Mouse (Mus musculus) forebrain, embryonic 15.5 days (tissue): ENCODE results near the gene Lgals4. TPM values are rescaled to one million over a fixed set of nuclear protein-coding genes. Genes with fewer than 3 reads are reported as not detected.

ENCODE experiments used
- ATAC-seq: fragments of 200-750 bp; cut with Nextera tagmentation; replicated peaks from 2 replicates; pipeline ENCODE4 v1.8.0; 2017; ENCODE audit warnings: mild to moderate bottlenecking, moderate TSS enrichment, moderate library complexity
- H3K27ac ChIP-seq: fragments of 300-500 bp; sonication (generic); replicated peaks from 2 replicates; pipeline ENCODE4 v1.5.1; 2015; ENCODE audit warnings: mild to moderate bottlenecking, inconsistent platforms
- H3K27me3 ChIP-seq: fragments of 300-500 bp; sonication (generic); 2 replicates; pipeline ENCODE4 v1.6.1; 2015; ENCODE audit warnings: inconsistent platforms
- H3K36me3 ChIP-seq: fragments of 300-500 bp; sonication (generic); 2 replicates; pipeline ENCODE4 v1.6.1; 2015; ENCODE audit warnings: mild to moderate bottlenecking, inconsistent platforms
- H3K4me1 ChIP-seq: fragments of 300-500 bp; sonication (generic); 2 replicates; pipeline ENCODE4 v1.6.1; 2015; ENCODE audit warnings: inconsistent platforms
- H3K4me2 ChIP-seq: fragments of 300-500 bp; sonication (generic); replicated peaks from 2 replicates; pipeline ENCODE4 v1.6.1; 2015; ENCODE audit warnings: mild to moderate bottlenecking, inconsistent platforms
- H3K4me3 ChIP-seq: fragments of 300-500 bp; sonication (generic); 2 replicates; pipeline ENCODE4 v1.5.1; 2015; ENCODE audit warnings: mild to moderate bottlenecking, inconsistent platforms
- H3K9ac ChIP-seq: fragments of 300-500 bp; sonication (generic); replicated peaks from 2 replicates; pipeline ENCODE4 v1.6.1; 2015; ENCODE audit warnings: mild to moderate bottlenecking, inconsistent platforms
- H3K9me3 ChIP-seq: fragments of 300-500 bp; sonication (generic); 2 replicates; pipeline ENCODE4 v1.6.1; 2016; ENCODE audit warnings: inconsistent platforms
- WGBS: fragments of 180-500 bp; shearing (Covaris S2); methylation state at CpG from one replicate; pipeline ENCODE4 v1.1.7; 2015; ENCODE audit warnings: mixed read lengths; 5-methylcytosine and 5-hydroxymethylcytosine counted together
- polyA plus RNA-seq: library from polyadenylated mRNA; unstranded; fragments of >200 nt; fragmentation: Nextera tagmentation; extraction: Ambion mirVana; gene quantifications from 2 replicates; pipeline ENCODE4 v1.2.1, GENCODE M21; 2015

The Lgals4 gene
- polyA plus RNA-seq, result 4.2 and 4.9 TPM in 2 replicates

- Histone ChIP-seq H3K4me3 (no peak within 1 kb of the TSS), H3K27ac (no peak within 1 kb of the TSS), H3K27me3 (no peaks in the 10 kb centered on the region), H3K9me3 (no peaks in the 10 kb centered on the region), H3K4me2 (no peak within 1 kb of the TSS), H3K9ac (no peak within 1 kb of the TSS), H3K4me1 (no peaks in the 10 kb centered on the region), H3K36me3 (peaks cover 12% of the 10 kb centered on the region; the same call in 1 of the 2 replicates)
- WGBS, result 89% methylated on average over 6 of the region's 6 CpGs
- no peak for ATAC-seq
These were observed at the start of gene Lgals4 for GRCm38 (mm10) chr7:28833723-28834347. Gene Lgals4, plus strand, starts transcription at chr7:28833854.

- Histone ChIP-seq H3K27ac (no peak overlapping the region), H3K9me3 (no peaks in the 10 kb centered on the region), H3K4me1 (peaks cover 3% of the 10 kb centered on the region), H3K27me3 (no peaks in the 10 kb centered on the region), H3K4me3 (no peak overlapping the region), H3K4me2 (no peak overlapping the region), H3K9ac (no peak overlapping the region), H3K36me3 (peaks cover 16% of the 10 kb centered on the region; the same call in 1 of the 2 replicates)
- ATAC-seq, result no peak
- 74% methylated on average over 5 of the region's 5 CpGs for WGBS
These were observed 48.5 kb upstream of the Lgals4 start for GRCm38 (mm10) chr7:28785161-28785560.

- Histone ChIP-seq H3K4me2 (no peak overlapping the region), H3K27me3 (no peaks in the 10 kb centered on the region), H3K4me1 (no peaks in the 10 kb centered on the region), H3K36me3 (peaks cover 8% of the 10 kb centered on the region; the same call in 1 of the 2 replicates), H3K9me3 (no peaks in the 10 kb centered on the region), H3K4me3 (no peak overlapping the region), H3K27ac (no peak overlapping the region), H3K9ac (no peak overlapping the region)
- 92% methylated on average over 9 of the region's 9 CpGs for WGBS
- no peak for ATAC-seq
These were observed 45.8 kb upstream of the Lgals4 start for GRCm38 (mm10) chr7:28787884-28788283.

- Histone ChIP-seq H3K27me3 (no peaks in the 10 kb centered on the region), H3K9ac (no peak within 1 kb of the TSS), H3K9me3 (no peaks in the 10 kb centered on the region), H3K4me3 (no peak within 1 kb of the TSS), H3K27ac (no peak within 1 kb of the TSS), H3K4me1 (no peaks in the 10 kb centered on the region), H3K36me3 (peaks cover 4% of the 10 kb centered on the region; the same call in 1 of the 2 replicates), H3K4me2 (no peak within 1 kb of the TSS)
- 79% methylated on average over 5 of the region's 5 CpGs for WGBS
- ATAC-seq, result no peak
These were observed 45.1 kb upstream of the Lgals4 start, which contains the start of gene Rinl for GRCm38 (mm10) chr7:28788307-28789195. Gene Rinl, plus strand, starts transcription at chr7:28788969.

GRCm38 (mm10) chr7:28789235-28789634 is 44.4 kb upstream of the Lgals4 start:
- ATAC-seq, result no peak
- H3K4me1 ChIP-seq, result no peaks in the 10 kb centered on the region
- no peaks in the 10 kb centered on the region for H3K27me3 ChIP-seq
- 82% methylated on average over 3 of the region's 3 CpGs for WGBS
- H3K4me2 ChIP-seq, result no peak overlapping the region
- no peaks in the 10 kb centered on the region for H3K9me3 ChIP-seq
- peaks cover 4% of the 10 kb centered on the region; the same call in 1 of the 2 replicates for H3K36me3 ChIP-seq
- H3K27ac ChIP-seq, result no peak overlapping the region
- H3K4me3 ChIP-seq, result no peak overlapping the region
- no peak overlapping the region for H3K9ac ChIP-seq

GRCm38 (mm10) chr7:28790066-28790806 is 43.4 kb upstream of the Lgals4 start:
- no peaks in the 10 kb centered on the region for H3K9me3 ChIP-seq
- peaks cover 4% of the 10 kb centered on the region; the same call in 1 of the 2 replicates for H3K36me3 ChIP-seq
- no peak overlapping the region for H3K9ac ChIP-seq
- no peak overlapping the region for H3K4me2 ChIP-seq
- H3K4me3 ChIP-seq, result no peak overlapping the region
- H3K27me3 ChIP-seq, result no peaks in the 10 kb centered on the region
- H3K27ac ChIP-seq, result no peak overlapping the region
- 49% methylated on average over 8 of the region's 8 CpGs for WGBS
- ATAC-seq, result no peak
- no peaks in the 10 kb centered on the region for H3K4me1 ChIP-seq

- peaks cover 4% of the 10 kb centered on the region for H3K4me1 ChIP-seq
- H3K36me3 ChIP-seq, result peaks cover 4% of the 10 kb centered on the region; the same call in 1 of the 2 replicates
- no peak for ATAC-seq
- H3K4me2 ChIP-seq, result no peak overlapping the region
- H3K27me3 ChIP-seq, result no peaks in the 10 kb centered on the region
- H3K9me3 ChIP-seq, result no peaks in the 10 kb centered on the region
- H3K4me3 ChIP-seq, result no peak overlapping the region
- no peak overlapping the region for H3K9ac ChIP-seq
- no peak overlapping the region for H3K27ac ChIP-seq
These were observed 41.9 kb upstream of the Lgals4 start for GRCm38 (mm10) chr7:28791706-28792105.

- H3K27ac ChIP-seq, result no peak overlapping the region
- H3K36me3 ChIP-seq, result 0 out of 2 replicates have a peak, but pooled peaks cover 4% of the 10 kb centered on the region
- H3K4me1 ChIP-seq, result peaks cover 8% of the 10 kb centered on the region
- H3K4me3 ChIP-seq, result no peak overlapping the region
- H3K9ac ChIP-seq, result no peak overlapping the region
- no peak for ATAC-seq
- no peak overlapping the region for H3K4me2 ChIP-seq
- H3K27me3 ChIP-seq, result no peaks in the 10 kb centered on the region
- no peaks in the 10 kb centered on the region for H3K9me3 ChIP-seq
- 87% methylated on average over 14 of the region's 14 CpGs for WGBS
These were observed 41.1 kb upstream of the Lgals4 start for GRCm38 (mm10) chr7:28792391-28793185.

GRCm38 (mm10) chr7:28793834-28794233 is 39.8 kb upstream of the Lgals4 start:
- H3K36me3 ChIP-seq, result no peaks in the 10 kb centered on the region
- peaks cover 8% of the 10 kb centered on the region for H3K4me1 ChIP-seq
- H3K4me2 ChIP-seq, result no peak overlapping the region
- WGBS, result 35% methylated on average over 2 of the region's 2 CpGs
- no peaks in the 10 kb centered on the region for H3K9me3 ChIP-seq
- no peak overlapping the region for H3K4me3 ChIP-seq
- H3K9ac ChIP-seq, result no peak overlapping the region
- no peak for ATAC-seq
- no peaks in the 10 kb centered on the region for H3K27me3 ChIP-seq
- H3K27ac ChIP-seq, result no peak overlapping the region

- no peak for ATAC-seq
- WGBS, result 85% methylated on average over 3 of the region's 3 CpGs
- Histone ChIP-seq H3K27ac (no peak overlapping the region), H3K9me3 (no peaks in the 10 kb centered on the region), H3K4me2 (no peak overlapping the region), H3K4me1 (peaks cover 8% of the 10 kb centered on the region), H3K4me3 (no peak overlapping the region), H3K9ac (no peak overlapping the region), H3K36me3 (no peaks in the 10 kb centered on the region), H3K27me3 (no peaks in the 10 kb centered on the region)
These were observed 39.2 kb upstream of the Lgals4 start for GRCm38 (mm10) chr7:28794496-28794895.

- WGBS, result 80% methylated on average over 15 of the region's 15 CpGs
- H3K9me3 ChIP-seq, result no peaks in the 10 kb centered on the region
- no peak overlapping the region for H3K4me3 ChIP-seq
- H3K27ac ChIP-seq, result no peak overlapping the region
- ATAC-seq, result no peak
- peaks cover 8% of the 10 kb centered on the region for H3K4me1 ChIP-seq
- H3K27me3 ChIP-seq, result no peaks in the 10 kb centered on the region
- no peaks in the 10 kb centered on the region for H3K36me3 ChIP-seq
- H3K9ac ChIP-seq, result no peak overlapping the region
- no peak overlapping the region for H3K4me2 ChIP-seq
These were observed 37.8 kb upstream of the Lgals4 start for GRCm38 (mm10) chr7:28795832-28796231.
